Mouse (Mus musculus): ENCODE results near the gene Tbc1d1.

Gene Tbc1d1

DNA sequence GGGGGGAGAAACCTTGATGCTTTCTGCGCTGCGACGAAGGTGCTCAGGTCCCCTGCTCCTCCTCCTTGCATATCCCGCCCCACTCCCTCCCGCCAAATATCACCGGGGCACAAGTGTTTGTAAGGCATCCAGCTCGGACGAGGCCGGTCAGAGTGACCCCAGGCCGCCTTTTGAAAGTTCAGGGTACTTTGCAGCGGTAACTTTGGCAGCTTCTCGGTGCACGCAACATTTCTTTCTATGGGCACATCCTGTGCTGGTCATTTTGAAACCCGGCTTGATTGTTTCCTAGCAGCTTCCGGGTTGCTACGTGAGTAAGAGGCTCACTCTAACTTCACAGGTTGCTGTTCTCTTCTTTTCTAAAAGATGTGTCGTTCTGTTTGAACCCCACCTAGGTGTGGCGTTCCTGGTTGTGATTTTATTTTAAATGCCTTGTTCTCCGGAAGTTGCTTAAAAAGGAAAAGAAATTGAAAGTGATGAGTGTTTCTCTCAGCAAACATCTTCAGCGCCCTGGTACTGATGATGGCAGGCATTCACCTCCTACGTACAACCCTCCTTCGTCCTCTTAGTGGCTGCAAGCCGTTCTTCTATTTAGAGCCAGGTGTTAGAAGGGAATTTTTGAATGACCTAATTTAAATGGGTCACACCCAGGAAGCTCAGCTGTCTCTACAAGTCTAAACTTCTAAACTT is 4.7 kb downstream of the Tbc1d1 start:
- DNase-seq (ENCODE audit: low spot score in 2 of 2) = peak in 1 of 2 experiments; percentile 69

DNA sequence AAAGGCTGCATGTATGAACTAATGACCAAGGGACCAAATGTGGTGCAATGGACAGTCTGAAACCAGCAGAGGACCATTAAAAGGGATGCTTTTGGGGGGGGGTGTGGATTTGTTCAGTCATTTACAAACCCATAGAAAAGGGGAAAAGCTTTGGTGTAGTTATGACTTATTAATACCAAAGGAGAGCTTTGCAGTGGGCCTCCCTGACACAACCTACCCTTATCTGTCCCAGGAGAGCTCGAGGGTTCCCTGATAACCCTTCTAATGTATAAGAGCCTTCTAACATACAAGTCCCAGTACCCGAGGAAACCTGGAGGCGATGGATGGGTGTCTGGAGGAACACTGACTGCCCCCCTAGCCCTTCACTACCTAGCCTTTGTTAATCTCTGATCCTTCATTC is 5.8 kb downstream of the Tbc1d1 start:
- no peak for DNase-seq (ENCODE audit: low spot score in 2 of 2)

DNA sequence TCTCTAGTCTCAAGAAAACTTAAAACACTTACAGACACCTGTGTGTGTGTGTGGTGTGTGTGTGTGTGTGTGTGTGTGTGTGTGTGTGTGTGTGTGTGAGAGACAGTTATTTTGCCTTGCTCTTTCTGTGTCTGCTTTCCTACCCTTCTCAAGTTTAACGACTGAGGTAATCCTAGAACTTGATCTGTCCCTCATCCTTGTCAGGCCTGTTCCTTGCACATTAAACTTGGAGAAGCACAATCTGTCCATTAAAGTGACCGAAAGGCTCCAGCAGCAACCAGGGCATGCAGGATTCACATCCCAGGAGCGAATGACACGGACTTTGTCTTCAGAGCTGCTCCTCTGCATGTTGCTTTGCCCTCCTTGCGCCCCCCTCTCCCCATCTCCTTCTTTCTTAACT is 6.5 kb downstream of the Tbc1d1 start:
- DNase-seq (ENCODE audit: low spot score in 2 of 2) = no peak

DNA sequence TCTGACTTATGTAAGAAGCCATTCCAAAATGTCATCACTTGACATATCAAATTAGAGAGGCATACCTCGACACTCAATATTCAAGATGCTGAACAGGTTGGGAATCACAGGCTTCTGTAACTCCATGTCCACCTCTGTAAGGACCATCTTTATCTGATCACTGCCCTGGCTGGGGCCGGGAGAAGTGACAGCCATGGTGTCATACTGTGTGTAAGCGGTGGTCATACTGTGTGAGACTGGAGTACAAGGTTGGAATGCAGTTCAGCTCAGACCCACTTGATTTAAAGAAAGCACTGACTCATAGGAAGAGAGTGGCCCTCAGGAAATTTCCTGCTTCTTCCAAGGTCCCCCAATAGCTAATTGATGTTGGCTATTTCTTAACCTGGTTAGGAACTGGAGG is 8.3 kb downstream of the Tbc1d1 start:
- DNase-seq (ENCODE audit: low spot score in 2 of 2) = no peak

DNA sequence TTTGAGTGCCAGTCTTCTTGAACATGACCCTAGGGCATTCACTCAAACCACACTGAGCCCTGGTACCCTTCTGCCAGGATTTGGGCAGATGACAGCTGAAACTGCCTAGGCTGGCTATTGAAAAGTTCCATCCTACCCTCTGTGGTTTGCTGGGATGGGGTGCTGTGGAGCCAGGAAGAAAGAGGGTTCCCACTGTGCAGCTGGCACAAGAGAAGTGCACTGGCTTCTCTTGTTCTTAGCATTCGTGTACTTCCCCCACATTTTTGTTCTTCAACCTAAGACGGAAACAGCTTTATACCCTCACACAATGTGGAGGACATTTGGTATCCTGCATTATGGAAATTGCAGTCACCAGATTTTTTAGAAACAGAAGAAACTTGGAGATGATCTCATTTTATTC is 9.7 kb downstream of the Tbc1d1 start:
- no peak for DNase-seq (ENCODE audit: low spot score in 2 of 2)

DNA sequence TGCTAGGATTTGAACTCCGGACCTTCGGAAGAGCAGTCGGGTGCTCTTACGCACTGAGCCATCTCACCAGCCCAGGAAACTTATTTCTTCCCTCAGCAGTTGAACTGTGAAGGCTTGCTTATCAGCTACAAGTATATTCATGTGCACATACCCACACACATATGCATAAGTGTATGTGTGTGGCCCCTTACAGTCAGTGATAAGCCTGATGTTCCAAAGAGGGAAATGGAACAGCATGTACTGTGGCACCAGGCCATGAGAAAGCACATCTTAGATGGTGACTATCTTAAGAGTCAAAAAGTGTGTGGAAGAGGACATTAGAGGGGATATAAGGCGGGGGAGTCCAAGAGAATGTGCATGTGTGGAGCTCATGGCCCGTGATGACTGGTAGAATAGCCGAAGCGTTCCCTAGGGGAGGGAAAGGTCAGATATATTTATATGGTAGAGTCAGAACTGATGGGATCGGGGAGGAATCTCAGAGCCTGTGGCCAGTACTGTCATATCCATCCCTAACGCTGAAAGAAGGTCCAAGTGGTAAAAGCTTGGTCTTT is 13.0 kb downstream of the Tbc1d1 start:
- no peak for DNase-seq (ENCODE audit: low spot score in 2 of 2)

DNA sequence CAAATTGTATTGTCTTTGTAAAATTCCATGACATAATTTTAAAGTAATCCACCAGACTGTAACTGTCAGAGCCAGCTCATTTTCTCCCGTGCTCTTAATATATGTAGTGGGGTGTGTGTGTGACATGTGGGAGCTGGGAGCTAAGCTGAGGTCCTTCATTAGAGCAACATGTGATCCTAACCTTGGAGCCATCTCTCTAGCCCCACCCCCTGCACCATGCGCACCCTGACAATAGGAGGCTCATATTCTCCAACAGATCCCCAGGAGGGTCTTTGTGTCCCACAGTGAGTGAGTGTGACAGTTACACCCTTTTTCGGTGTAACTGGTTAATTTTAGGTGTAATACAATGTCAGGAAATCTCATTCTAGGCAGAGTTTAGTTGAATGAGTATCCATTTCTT is 16.8 kb downstream of the Tbc1d1 start:
- no peak for DNase-seq (ENCODE audit: low spot score in 2 of 2)

DNA sequence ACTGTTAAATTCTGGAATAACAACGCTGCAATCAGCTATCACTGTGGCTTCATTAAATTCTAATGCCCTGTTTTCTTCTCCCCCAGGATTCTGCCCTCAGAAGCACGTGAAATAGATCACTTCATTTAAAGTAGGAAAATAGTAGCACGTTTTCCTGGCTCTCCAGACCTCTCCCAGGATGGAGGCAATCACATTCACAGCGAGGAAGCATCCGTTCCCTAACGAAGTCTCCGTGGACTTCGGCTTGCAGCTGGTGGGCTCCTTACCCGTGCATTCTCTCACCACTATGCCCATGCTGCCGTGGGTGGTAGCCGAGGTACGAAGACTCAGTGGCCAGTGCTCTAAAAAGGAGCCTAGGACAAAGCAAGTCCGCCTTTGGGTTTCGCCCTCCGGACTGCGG is 17.2 kb downstream of the Tbc1d1 start:
- DNase-seq (ENCODE audit: low spot score in 2 of 2) = no peak

DNA sequence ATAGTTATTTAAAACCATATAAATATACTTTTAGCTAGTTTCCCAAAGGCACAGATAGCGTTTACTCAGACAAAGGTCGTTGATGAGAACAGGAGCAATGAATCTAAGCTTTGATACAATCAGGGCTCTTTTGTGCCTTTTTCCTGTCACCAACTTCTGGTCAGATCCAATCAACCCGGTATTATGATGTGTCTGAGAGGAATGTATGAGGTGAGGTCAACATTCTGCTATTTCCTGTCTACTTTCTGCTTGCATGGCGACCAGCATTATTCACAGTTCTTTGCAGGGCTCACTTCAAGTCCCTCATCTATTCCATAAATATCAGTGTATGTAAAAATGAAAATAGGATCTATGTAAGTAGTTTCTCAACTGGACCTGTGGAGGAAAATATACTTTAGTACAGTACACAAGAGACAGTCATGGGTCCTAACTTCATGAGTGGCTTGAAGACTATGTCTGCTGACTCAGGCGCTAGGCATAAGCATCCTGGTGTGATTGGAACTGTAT is 18.4 kb downstream of the Tbc1d1 start:
- DNase-seq (ENCODE audit: low spot score in 2 of 2) = no peak

DNA sequence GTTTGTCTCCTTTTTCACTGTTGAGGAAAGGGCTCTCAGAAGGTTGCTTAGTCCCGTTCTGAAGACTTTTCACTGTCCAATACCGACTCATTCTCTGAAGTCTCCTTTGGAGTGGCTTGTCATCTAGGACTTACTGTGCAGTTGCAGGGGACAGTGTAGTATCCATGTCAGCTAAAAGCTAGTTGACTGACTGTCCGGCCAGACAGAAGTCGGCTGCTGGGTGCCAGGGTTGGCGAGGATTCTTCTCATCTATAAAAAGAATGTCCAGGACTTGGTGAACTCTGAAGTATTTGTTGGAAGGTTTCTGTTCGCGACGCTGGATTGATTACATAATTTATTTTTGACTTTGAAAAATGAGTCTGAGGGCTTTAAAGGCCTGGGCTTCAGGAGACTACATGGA is 24.4 kb downstream of the Tbc1d1 start:
- DNase-seq (ENCODE audit: low spot score in 2 of 2) = no peak

DNA sequence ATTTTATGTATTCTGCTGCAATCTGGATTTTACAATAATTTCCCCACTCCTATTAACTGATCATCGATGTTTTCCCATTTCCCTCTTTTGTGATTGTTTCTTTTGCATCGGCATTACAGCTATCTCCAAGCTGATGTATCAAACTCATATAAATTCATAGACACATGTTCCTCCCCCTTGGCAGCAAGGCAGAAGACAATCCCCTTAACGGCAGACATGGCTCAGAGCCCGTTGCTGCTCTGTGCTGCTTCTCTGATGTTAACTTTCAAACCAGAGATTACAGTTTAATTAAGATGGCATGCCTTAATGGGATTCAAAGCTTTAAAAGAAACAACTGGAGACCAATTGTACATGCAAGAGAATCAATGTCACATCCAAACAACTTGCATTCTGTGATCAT is 27.6 kb downstream of the Tbc1d1 start:
- no peak for DNase-seq (ENCODE audit: low spot score in 2 of 2)

DNA sequence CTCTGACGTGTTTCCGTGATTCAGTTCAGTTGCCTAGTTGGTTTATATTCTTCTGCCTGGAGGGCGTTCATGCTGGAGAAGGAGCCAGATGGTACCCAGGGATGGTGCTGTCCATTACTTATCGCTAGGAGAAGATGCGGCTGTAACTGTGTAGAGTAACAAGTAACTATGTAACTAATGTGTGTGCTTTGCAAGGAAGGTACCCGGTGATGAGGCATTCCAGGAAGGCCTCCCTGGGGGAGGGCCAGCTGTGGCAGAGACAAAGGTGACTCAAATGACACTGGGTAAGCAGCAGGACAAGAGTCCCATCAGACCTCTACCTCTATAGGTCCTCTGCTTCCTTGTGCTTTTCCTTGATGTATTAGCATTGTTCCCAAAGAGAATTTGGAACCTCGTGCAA is 29.2 kb downstream of the Tbc1d1 start:
- DNase-seq (ENCODE audit: low spot score in 2 of 2) = no peak

DNA sequence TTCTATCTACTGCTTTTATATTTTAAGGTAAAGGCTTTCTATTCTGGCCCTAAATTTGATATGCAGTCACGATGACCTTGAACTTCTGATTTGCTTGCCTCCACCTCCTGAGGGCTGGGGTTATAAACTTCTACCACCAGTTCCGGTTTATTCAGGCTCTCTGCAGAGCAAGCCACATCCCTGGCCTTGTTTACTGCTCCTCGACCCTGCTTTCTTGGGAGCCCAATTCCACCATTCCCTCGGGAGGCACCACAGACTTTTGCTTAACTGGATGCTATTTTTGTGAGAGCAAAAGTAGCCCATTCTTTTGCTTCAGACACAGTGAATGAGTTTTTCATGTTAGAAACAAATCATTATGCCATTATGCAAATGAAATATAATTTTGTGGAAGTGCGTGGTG is 30.5 kb downstream of the Tbc1d1 start:
- DNase-seq (ENCODE audit: low spot score in 2 of 2) = no peak

DNA sequence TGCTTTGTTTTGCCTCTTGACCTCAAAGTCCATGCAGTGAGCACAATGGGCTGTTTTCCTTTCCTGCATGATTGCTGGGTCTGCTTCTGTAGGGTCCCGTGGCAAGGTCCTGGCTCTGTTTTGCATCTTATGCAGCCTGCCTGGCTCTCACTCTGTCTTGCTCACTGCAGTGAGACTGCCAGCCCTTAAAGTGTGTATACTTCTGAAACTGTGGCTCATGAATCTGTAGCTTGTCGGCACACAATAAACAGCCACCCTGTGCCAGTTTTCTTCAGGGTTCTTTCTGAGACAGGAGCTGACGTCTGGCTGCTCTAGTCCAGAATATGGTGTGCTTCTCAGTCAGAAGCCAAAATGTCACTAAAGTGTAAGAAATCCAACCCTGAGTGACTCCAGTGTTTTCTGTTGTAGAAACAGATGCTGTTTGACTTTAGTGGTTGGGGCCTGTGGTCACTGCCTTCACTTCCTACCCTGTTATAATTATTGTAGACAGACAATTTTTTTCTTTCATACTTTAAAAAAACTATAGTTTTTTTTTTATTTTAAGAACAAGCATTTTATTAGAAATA is 32.1 kb downstream of the Tbc1d1 start:
- DNase-seq (ENCODE audit: low spot score in 2 of 2) = no peak

DNA sequence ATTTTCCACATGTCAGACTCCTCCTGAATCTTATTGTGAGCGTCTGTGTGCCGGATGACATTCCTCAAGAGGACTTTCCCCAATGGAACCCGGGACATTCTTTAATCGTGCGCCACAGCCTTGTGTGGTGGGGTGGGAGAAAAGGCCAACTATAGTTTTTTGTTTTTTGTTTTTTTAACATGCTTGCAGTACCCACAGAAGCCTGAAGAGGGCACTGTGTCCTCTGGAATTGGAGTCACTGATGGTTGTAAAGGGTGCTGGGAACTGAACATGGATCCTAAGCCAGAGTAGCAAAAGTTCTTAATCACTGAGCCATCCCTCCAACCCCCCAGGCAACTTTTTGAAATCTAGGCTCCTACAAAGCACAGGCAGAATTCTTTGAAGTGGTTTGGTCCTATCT is 34.8 kb downstream of the Tbc1d1 start:
- DNase-seq (ENCODE audit: low spot score in 2 of 2) = no peak

DNA sequence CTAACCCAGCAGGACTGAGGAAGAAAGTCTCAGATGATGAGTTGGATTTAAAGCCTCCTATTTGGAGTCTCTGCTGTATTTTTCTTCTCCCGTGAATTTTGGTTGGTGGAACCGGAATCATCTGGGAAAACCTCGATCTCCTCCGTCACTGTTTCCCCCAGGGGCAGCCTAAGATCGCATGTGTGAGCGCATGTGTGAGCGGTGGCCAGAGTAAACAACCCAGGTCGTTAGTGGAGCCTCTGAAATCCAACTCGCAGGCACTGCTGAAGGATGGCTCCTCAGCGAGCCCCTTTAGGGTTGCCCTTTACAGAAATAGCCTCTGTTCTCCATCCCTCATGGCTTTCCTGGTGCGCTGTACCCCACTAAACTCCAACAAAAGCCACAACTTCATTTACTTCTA is 37.2 kb downstream of the Tbc1d1 start:
- no peak for DNase-seq (ENCODE audit: low spot score in 2 of 2)

DNA sequence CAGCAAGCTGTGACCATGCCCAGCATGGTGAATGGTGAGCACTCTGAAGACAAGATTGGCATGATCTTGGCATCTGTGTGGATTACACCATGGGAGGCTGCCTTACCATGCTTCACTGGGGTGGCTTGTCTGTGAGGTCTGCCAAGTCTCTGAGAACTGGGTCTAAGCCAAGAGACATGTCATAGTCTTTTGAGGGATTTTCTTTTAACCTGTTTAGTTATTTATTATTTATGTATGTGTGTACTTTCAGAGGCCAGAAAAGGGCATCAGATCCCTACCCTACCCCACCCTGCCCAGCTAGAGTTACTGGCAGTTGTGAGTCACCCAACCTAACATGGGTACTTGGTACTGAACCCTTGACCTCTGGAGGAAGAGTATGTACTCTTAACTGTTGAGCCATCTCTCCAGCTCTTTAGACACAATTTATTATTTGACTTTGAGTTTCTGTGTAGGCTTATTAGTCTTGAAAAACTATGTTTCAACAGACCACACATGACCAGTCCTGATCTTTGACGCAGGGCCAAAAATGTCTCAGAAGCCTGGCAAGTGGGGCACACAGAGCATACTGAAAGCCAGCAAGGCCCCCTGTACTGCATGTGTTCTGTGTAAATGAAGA is 40.3 kb downstream of the Tbc1d1 start:
- DNase-seq (ENCODE audit: low spot score in 2 of 2) = no peak

DNA sequence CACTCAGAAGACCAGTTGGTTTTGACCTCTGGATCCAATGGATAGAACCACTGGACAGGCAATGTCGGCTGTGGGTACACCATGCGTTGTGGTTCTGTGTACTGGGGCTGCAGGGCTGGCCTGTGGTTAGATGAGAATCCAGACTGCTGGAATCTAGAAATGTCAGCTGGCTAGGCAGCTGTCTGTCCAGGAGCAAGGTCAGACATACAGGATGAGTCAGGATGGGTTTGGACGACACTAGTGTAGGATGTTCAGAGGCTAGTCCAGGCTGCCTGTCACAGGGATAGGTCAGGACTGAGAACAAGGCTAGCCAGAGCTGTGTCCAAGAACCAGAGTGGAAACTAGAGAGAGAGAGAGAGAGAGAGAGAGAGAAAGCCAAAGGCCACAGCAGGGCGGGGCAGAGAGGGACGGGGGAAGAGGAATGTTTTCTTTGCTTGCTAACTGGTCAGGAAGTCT is 40.8 kb downstream of the Tbc1d1 start:
- DNase-seq (ENCODE audit: low spot score in 2 of 2) = no peak

DNA sequence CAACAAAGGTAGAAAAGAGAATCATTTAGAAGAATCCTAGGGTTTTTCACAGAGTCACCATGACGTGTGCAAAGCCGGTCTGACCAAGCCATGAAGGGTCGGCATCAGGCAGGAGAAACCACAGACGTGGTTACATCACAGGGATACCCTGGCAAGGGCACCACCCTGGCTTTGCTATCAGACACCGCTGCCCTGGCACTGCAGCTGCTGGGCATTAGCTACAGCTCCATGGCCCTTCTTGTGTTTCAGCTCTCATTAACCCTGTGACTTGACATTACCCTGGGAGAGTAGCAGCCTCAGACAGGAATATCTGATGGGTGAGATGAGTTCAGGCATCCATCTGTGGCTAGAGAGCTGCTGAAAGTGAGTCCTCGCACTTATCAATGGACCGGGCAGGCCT is 42.5 kb downstream of the Tbc1d1 start:
- no peak for DNase-seq (ENCODE audit: low spot score in 2 of 2)

DNA sequence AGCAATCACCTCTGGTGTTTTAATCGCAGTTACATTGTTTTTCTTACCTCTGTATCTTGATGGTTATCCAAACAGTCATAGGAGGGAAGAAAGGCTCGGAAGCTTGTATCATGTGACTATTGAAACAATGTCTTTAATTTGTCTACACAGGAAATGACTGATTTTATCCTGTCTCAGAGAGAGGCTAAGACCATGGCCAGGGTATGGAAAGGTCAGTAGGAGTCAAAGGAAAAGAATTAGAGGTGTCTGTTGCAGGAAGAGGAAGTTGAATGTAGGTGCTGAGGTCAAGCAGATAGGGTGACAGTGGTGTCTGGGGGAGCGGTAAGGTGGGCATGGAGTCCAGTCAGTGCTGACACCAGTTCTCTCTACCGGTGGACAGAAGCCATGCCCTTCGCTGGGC is 45.0 kb downstream of the Tbc1d1 start:
- DNase-seq (ENCODE audit: low spot score in 2 of 2) = no peak

DNA sequence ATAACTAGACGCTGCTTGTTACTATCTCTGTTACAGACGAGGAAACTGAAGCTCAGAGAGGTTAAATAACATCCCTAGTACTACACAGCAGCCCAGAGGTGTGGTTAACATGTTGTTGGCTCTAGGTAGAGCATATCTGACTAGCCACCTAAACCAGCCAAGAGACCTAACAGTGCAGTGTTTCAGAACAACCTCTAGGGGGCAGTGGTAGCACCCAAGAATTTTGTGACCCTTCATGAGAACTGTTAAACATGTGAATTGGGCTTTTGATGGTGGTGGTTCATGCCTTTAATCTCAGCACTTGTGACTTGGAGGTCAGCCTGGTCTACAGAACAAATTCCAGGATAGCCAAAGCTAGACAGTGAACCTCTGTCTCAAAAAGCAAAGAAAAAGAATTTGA is 46.2 kb downstream of the Tbc1d1 start:
- no peak for DNase-seq (ENCODE audit: low spot score in 2 of 2)

DNA sequence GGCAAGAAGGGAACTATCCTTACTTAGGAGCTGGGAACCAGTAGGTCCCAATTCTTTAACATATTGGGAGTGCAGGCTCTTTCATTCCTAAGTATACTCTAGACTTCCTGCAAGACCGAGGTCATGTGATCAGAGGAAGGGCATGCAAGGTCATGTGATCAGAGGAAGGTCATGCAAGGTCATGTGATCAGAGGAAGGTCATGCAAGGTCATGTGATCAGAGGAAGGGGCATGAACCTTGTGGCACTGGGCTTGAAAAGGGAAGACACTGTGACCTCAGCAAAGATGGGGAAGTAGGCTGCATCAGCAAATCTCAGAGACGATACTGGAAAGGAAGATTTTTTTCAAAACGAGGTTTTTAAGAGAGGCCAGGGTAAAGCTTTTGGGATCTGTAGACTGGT is 49.5 kb downstream of the Tbc1d1 start:
- peak in 1 of 2 experiments; percentile 24 for DNase-seq (ENCODE audit: low spot score in 2 of 2)

DNA sequence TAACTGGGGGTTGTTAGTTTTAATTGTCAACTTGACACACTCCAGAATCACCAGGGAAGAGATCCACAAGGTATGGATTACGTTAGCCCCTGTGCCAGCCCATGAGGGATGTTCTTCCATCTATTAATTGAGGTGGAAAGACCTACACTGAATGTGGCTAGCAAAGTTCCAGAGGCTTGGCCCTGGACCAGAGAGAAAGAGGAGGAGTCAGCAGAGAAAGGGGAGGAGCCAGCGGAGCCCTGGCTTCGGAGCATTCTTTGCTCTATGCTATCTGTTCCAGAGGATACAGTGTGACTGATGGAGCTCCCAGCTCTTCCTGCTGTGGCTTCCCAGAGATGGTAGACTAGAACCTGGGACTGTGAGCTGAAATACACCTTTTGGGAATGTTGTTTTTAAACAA is 50.3 kb downstream of the Tbc1d1 start:
- DNase-seq (ENCODE audit: low spot score in 2 of 2) = no peak
